Comparison of ENCODE assay signal across 16 mouse cellular contexts in genomic region chr7:19666750-19667149, GRCm38 (mm10). TPM values are rescaled to one million over a fixed set of nuclear protein-coding genes. Genes with fewer than 3 reads are reported as not detected.
DNase-seq lines count a peak whose midpoint lies in the region; ATAC-seq and TF ChIP-seq lines count a peak whose summit lies in the region.
"Had no signal": no experiment of that assay in that cellular context is flagged by ENCODE, and none has a peak within 500 bp of the region (broad histone marks: within the 10 kb centered on the region; RNA-seq: fewer than 3 reads in every experiment).

No protein-coding gene starts in this region.

- 60% methylated on average over 3 of the region's 3 CpGs for WGBS in heart, postnatal 0 days
- WGBS in stomach, postnatal 0 days: 66% methylated on average over 3 of the region's 3 CpGs

- DNase-seq in heart, postnatal 0 days (ENCODE audit: low spot score): no peak
- DNase-seq in heart, adult 18-20 months: no peak
- DNase-seq in thymus, postnatal 4 days: peak; percentile 23
- DNase-seq in thymus, postnatal 25 days: no peak
- DNase-seq in stomach, postnatal 0 days (ENCODE audit: low spot score): no peak
- no peak for DNase-seq in kidney, adult 18-20 months
- DNase-seq in left cerebral cortex, adult 18-20 months (ENCODE audit: low spot score in 2 of 2): no peak
- DNase-seq: cerebellum, adult 8-10 months had no signal

- no peak for ATAC-seq in heart, postnatal 0 days (ENCODE audit: insufficient read depth, low read depth)
- no peak for ATAC-seq in stomach, postnatal 0 days (ENCODE audit: low FRiP score, low TSS enrichment)
- ATAC-seq: inflammation-experienced regulatory T-cells, adult 6 months had no signal

- H3K9ac ChIP-seq in heart, postnatal 0 days (replicated peaks; ENCODE audit: low read depth, low read length): no peak overlapping the region
- H3K9ac ChIP-seq in stomach, postnatal 0 days (ENCODE audit: low read length): no peak overlapping the region

- peaks cover 18% of the 10 kb centered on the region for H3K4me1 ChIP-seq in heart, postnatal 0 days (ENCODE audit: control insufficient read depth, insufficient read depth)
- H3K4me1 ChIP-seq in bone marrow macrophage, adult 2 months (ENCODE audit: control insufficient read depth, insufficient read depth, low read length): peaks cover 38% of the 10 kb centered on the region
- peaks cover 6% of the 10 kb centered on the region; the same call in 1 of the 2 replicates for H3K4me1 ChIP-seq in stomach, postnatal 0 days (replicated peaks; ENCODE audit: control insufficient read depth, insufficient read depth)

- H3K9me3 ChIP-seq in heart, postnatal 0 days (replicated peaks; ENCODE audit: control insufficient read depth, low read length): no peaks in the 10 kb centered on the region
- no peaks in the 10 kb centered on the region for H3K9me3 ChIP-seq in stomach, postnatal 0 days (ENCODE audit: control insufficient read depth, low read length)
- H3K9me3 ChIP-seq: limb, embryonic 13.5 days; megakaryocyte, embryonic 14.5 days; neural tube, embryonic 13.5 days had no signal

- peak; percentile 13; the same call in 1 of the 2 replicates for TF ChIP-seq CTCF in heart, postnatal 0 days (IDR thresholded peaks at IDR 0.05; ENCODE audit: low read depth)
- no peak for TF ChIP-seq CTCF in bone marrow macrophage, adult 2 months (IDR thresholded peaks at IDR 0.05; ENCODE audit: low read depth, low read length)
- TF ChIP-seq CTCF in stomach, postnatal 0 days (IDR thresholded peaks at IDR 0.05; ENCODE audit: low read depth): peak; percentile 53

- no peak overlapping the region for H3K27ac ChIP-seq in heart, postnatal 0 days (ENCODE audit: low read depth)
- peak overlapping the region; percentile 95 for H3K27ac ChIP-seq in bone marrow macrophage, adult 2 months (ENCODE audit: insufficient read depth, low read depth, low read length)
- no peak overlapping the region for H3K27ac ChIP-seq in stomach, postnatal 0 days (replicated peaks)

- H3K4me2 ChIP-seq in heart, postnatal 0 days (ENCODE audit: low read depth, low read length): no peak overlapping the region
- H3K4me2 ChIP-seq in stomach, postnatal 0 days (replicated peaks; ENCODE audit: low read depth): no peak overlapping the region

- H3K27me3 ChIP-seq in heart, postnatal 0 days (ENCODE audit: control insufficient read depth, insufficient read depth, low read length): no peaks in the 10 kb centered on the region
- no peaks in the 10 kb centered on the region for H3K27me3 ChIP-seq in stomach, postnatal 0 days (ENCODE audit: control insufficient read depth, insufficient read depth, low read length)
- H3K27me3 ChIP-seq: limb, embryonic 13.5 days; neural tube, embryonic 13.5 days had no signal

- peaks cover 4% of the 10 kb centered on the region; the same call in 1 of the 2 replicates for H3K36me3 ChIP-seq in heart, postnatal 0 days (replicated peaks; ENCODE audit: control insufficient read depth, insufficient read depth, low read length)
- no peaks in the 10 kb centered on the region for H3K36me3 ChIP-seq in stomach, postnatal 0 days (ENCODE audit: control insufficient read depth, insufficient read depth, low read length)

- no peak for TF ChIP-seq POLR2A in bone marrow macrophage, adult 2 months (IDR thresholded peaks at IDR 0.05; ENCODE audit: borderline replicate concordance, low read depth, low read length)

- TF ChIP-seq EP300 in heart, postnatal 0 days (IDR thresholded peaks at IDR 0.05; ENCODE audit: low read depth): no peak
- no peak for TF ChIP-seq EP300 in stomach, postnatal 0 days (optimal IDR thresholded peaks at IDR 0.05)

- no peak overlapping the region for H3K4me3 ChIP-seq in heart, postnatal 0 days (ENCODE audit: low read depth, low read length)
- no peak overlapping the region for H3K4me3 ChIP-seq in bone marrow macrophage, adult 2 months (ENCODE audit: insufficient read depth, low read length)
- no peak overlapping the region for H3K4me3 ChIP-seq in stomach, postnatal 0 days (ENCODE audit: low read depth, low read length)

RNA-seq across cellular contexts. Expression of gene Clptm1, which starts 1.9 kb away (rescaled TPM):
- 97.9 and 128 TPM in 2 replicates for total RNA-seq in heart, postnatal 0 days (2014; rRNA removed; ENCODE audit: low replicate concordance)
- polyA plus RNA-seq in heart, postnatal 0 days (2015; fragmentation: Nextera tagmentation; extraction: Ambion mirVana): 68.5 and 71.5 TPM in 2 replicates
- total RNA-seq in heart, adult 18-20 months (2021): 10 to 100 TPM; 77.3 to 85.5 TPM
- polyA plus RNA-seq in bone marrow macrophage, adult 2 months (2012; ENCODE audit: insufficient read depth, insufficient read length, missing spikeins): 81.9 and 95.3 TPM in 2 replicates
- 55.0 and 65.1 TPM in 2 replicates for polyA plus RNA-seq in stomach, postnatal 0 days (2015; fragmentation: Nextera tagmentation; extraction: Ambion mirVana)
- 100 to 1,000 TPM; 151 to 152 TPM for total RNA-seq in left cerebral cortex, adult 18-20 months (2021)

RNA-seq across cellular contexts. Expression of gene Apoc2, which starts 11.0 kb away (rescaled TPM):
- total RNA-seq in heart, postnatal 0 days (2014; rRNA removed; ENCODE audit: low replicate concordance): not detected in 2 replicates
- 0.22 and 0.78 TPM in 2 replicates for polyA plus RNA-seq in heart, postnatal 0 days (2015; fragmentation: Nextera tagmentation; extraction: Ambion mirVana)
- under 1 TPM in 1 of 2 experiments, not detected in 1; 0.75 TPM for total RNA-seq in heart, adult 18-20 months (2021)
- 56.2 and 70.4 TPM in 2 replicates for polyA plus RNA-seq in bone marrow macrophage, adult 2 months (2012; ENCODE audit: insufficient read depth, insufficient read length, missing spikeins)
- 8.7 and 10.7 TPM in 2 replicates for polyA plus RNA-seq in stomach, postnatal 0 days (2015; fragmentation: Nextera tagmentation; extraction: Ambion mirVana)
- not detected for total RNA-seq in left cerebral cortex, adult 18-20 months (2021)
- total RNA-seq: layer of hippocampus, postnatal 10 days had no signal
- polyA plus RNA-seq: inflammation-experienced regulatory T-cells, adult 6 months had no signal

RNA-seq across cellular contexts. Expression of gene Gm44805, which starts 14.5 kb away (rescaled TPM):
- total RNA-seq in heart, postnatal 0 days (2014; rRNA removed; ENCODE audit: low replicate concordance): 0.31 TPM in 1 of 2 replicates, not detected in the other
- polyA plus RNA-seq in heart, postnatal 0 days (2015; fragmentation: Nextera tagmentation; extraction: Ambion mirVana): not detected in 2 replicates
- not detected for total RNA-seq in heart, adult 18-20 months (2021)
- not detected in 2 replicates for polyA plus RNA-seq in bone marrow macrophage, adult 2 months (2012; ENCODE audit: insufficient read depth, insufficient read length, missing spikeins)
- polyA plus RNA-seq in stomach, postnatal 0 days (2015; fragmentation: Nextera tagmentation; extraction: Ambion mirVana): not detected in 2 replicates
- total RNA-seq in left cerebral cortex, adult 18-20 months (2021): not detected
- total RNA-seq: layer of hippocampus, postnatal 10 days had no signal
- polyA plus RNA-seq: embryonic facial prominence, embryonic 14.5 days; heart, embryonic 11.5 days; inflammation-experienced regulatory T-cells, adult 6 months; limb, embryonic 13.5 days; neural tube, embryonic 13.5 days had no signal

RNA-seq across cellular contexts. Expression of gene Apoc4, which starts 14.5 kb away (rescaled TPM):
- total RNA-seq in heart, postnatal 0 days (2014; rRNA removed; ENCODE audit: low replicate concordance): not detected in 2 replicates
- 0.18 TPM in 2 replicates for polyA plus RNA-seq in heart, postnatal 0 days (2015; fragmentation: Nextera tagmentation; extraction: Ambion mirVana)
- total RNA-seq in heart, adult 18-20 months (2021): not detected
- polyA plus RNA-seq in bone marrow macrophage, adult 2 months (2012; ENCODE audit: insufficient read depth, insufficient read length, missing spikeins): not detected in 2 replicates
- polyA plus RNA-seq in stomach, postnatal 0 days (2015; fragmentation: Nextera tagmentation; extraction: Ambion mirVana): 2.8 and 6.1 TPM in 2 replicates
- total RNA-seq in left cerebral cortex, adult 18-20 months (2021): not detected
- total RNA-seq: layer of hippocampus, postnatal 10 days had no signal
- polyA plus RNA-seq: embryonic facial prominence, embryonic 14.5 days; limb, embryonic 13.5 days had no signal

RNA-seq across cellular contexts. Expression of gene Apoc1, which starts 25.7 kb away (rescaled TPM):
- not detected in 2 replicates for total RNA-seq in heart, postnatal 0 days (2014; rRNA removed; ENCODE audit: low replicate concordance)
- polyA plus RNA-seq in heart, postnatal 0 days (2015; fragmentation: Nextera tagmentation; extraction: Ambion mirVana): 8.2 and 10.8 TPM in 2 replicates
- total RNA-seq in heart, adult 18-20 months (2021): 10 to 100 TPM in 1 of 2 experiments, under 1 TPM in 1; 0.57 to 19.5 TPM
- not detected in 2 replicates for polyA plus RNA-seq in bone marrow macrophage, adult 2 months (2012; ENCODE audit: insufficient read depth, insufficient read length, missing spikeins)
- 79.6 and 88.4 TPM in 2 replicates for polyA plus RNA-seq in stomach, postnatal 0 days (2015; fragmentation: Nextera tagmentation; extraction: Ambion mirVana)
- 1 to 10 TPM; 3.9 to 5.3 TPM for total RNA-seq in left cerebral cortex, adult 18-20 months (2021)
